Mouse (Mus musculus) stomach, embryonic 14.5 days (tissue): Measurements from ENCODE around the gene Ctnna3. TPM values are rescaled to one million over a fixed set of nuclear protein-coding genes. Genes with fewer than 3 reads are reported as not detected.
"Not testable (repeated sequence)": the region's sequence is repeated elsewhere in the genome, so short reads cannot be mapped to it uniquely, and the experiment has no call there.

Experiments used
- ATAC-seq: fragments of 200-750 bp; cut with Nextera tagmentation; 2 replicates; pipeline ENCODE4 v1.8.0; 2017; ENCODE audit warnings: low read depth, moderate TSS enrichment; ENCODE audit not compliant: insufficient number of reproducible peaks, insufficient read depth, low FRiP score
- H3K27ac ChIP-seq: fragments of 300-500 bp; sonication (generic); 2 replicates; pipeline ENCODE4 v1.5.1; 2014; ENCODE audit warnings: mild to moderate bottlenecking, low read length, moderate library complexity, mixed read lengths
- H3K27me3 ChIP-seq: fragments of 300-500 bp; sonication (generic); 2 replicates; pipeline ENCODE4 v1.6.1; 2014; ENCODE audit warnings: low read length, control low read depth, mixed read lengths; ENCODE audit not compliant: control insufficient read depth, insufficient read depth
- H3K36me3 ChIP-seq: fragments of 300-500 bp; sonication (generic); 2 replicates; pipeline ENCODE4 v1.6.1; 2014; ENCODE audit warnings: mild to moderate bottlenecking, control low read depth, low read length, moderate library complexity, mixed read lengths; ENCODE audit not compliant: control insufficient read depth, insufficient read depth
- H3K4me1 ChIP-seq: fragments of 300-500 bp; sonication (generic); 2 replicates; pipeline ENCODE4 v1.6.1; 2014; ENCODE audit warnings: low read length, control low read depth, mixed read lengths; ENCODE audit not compliant: control insufficient read depth, insufficient read depth
- H3K4me2 ChIP-seq: fragments of 300-500 bp; sonication (generic); replicated peaks from 2 replicates; pipeline ENCODE4 v1.6.1; 2014; ENCODE audit warnings: low read depth, low read length, control low read depth
- H3K4me3 ChIP-seq: fragments of 300-500 bp; sonication (generic); 2 replicates; pipeline ENCODE4 v1.5.1; 2014; ENCODE audit warnings: low read depth, low read length, control low read depth
- H3K9ac ChIP-seq: fragments of 300-500 bp; sonication (generic); replicated peaks from 2 replicates; pipeline ENCODE4 v1.6.1; 2014; ENCODE audit warnings: low read depth, mild to moderate bottlenecking, control low read depth, low read length, moderate library complexity, mixed read lengths
- H3K9me3 ChIP-seq: fragments of 300-500 bp; sonication (generic); 2 replicates; pipeline ENCODE4 v1.6.1; 2016; ENCODE audit warnings: low read depth, low read length, control low read depth; ENCODE audit not compliant: control insufficient read depth
- WGBS: fragments of 180-500 bp; shearing (Covaris S2); extraction: QIAGEN DNeasy Blood & Tissue Kit; methylation state at CpG from one replicate; pipeline ENCODE4 v1.1.7; 2014; 5-methylcytosine and 5-hydroxymethylcytosine counted together
- polyA plus RNA-seq: library from polyadenylated mRNA; unstranded; fragments of >200 nt; fragmentation: Nextera tagmentation; extraction: Ambion mirVana; gene quantifications from 2 replicates; pipeline ENCODE4 v1.2.1, GENCODE M21; 2014

Gene Ctnna3
- polyA plus RNA-seq, 1 experiment from 2014 or later: 0.78 TPM

DNA sequence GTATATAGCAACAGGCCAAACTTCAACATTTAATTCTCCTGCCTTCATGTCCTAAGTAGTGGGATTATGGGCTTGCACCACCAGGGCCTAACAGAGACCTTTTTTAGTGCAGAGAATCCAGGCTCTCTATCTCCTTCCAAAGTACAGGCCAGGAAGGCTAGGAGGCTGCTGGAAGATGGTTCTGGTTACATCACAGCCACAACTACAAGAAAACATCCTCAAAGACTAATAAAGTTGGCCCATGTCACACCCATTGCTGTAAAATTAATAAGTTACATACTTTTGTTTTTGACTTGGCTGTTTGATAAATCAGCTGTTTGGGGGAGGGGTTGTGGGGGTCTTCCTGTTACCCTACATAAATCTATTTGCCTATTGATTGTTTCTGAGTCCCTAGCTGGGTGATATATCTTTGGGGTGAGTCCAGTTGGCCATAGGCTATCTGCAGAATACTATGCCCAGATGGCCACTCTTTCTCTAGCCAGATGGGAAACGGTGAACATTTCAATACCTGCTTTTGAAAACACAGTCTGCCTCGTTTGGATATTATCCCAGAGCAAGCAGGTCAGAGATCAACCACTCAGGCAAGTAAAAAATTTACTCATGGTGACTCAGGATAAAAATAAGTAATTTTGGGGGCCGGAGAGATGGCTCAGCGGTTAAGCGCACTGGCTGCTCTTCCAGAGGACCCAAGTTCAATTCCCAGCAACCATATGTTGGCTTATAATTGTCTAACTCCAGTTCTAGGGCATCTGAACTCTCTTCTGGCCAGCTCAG lies 27.0 kb upstream of the Ctnna3 start:
- Histone ChIP-seq H3K9ac (no peak overlapping the region), H3K9me3 (no peaks in the 10 kb centered on the region), H3K36me3 (no peaks in the 10 kb centered on the region), H3K4me1 (no peaks in the 10 kb centered on the region), H3K4me2 (no peak overlapping the region), H3K27me3 (no peaks in the 10 kb centered on the region), H3K4me3 (no peak overlapping the region), H3K27ac (no peak overlapping the region)
- no peak for ATAC-seq
- 79% methylated on average over 5 of the region's 5 CpGs for WGBS

DNA sequence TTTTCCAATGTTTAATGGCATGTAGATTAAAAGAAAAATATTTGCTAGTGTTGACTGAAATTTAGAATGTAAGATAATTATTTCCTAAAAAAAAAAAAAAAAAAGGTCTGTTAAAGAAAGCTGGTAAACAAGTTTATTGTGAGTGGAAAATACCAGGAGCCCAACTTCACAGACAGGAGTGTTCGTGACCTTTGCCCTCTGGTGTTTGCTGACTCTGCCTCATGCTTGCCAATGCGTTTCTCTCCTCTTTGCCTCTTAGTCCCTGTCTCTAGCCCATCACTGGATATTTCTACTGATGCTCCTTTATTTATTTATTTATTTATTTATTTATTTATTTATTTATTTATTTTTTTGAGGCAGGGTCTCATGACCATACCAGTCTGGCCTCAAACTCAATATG lies 26.3 kb upstream of the Ctnna3 start:
- no peaks in the 10 kb centered on the region for H3K9me3 ChIP-seq
- WGBS: 77% methylated on average over 2 of the region's 2 CpGs
- H3K4me3 ChIP-seq: no peak overlapping the region
- H3K27ac ChIP-seq: no peak overlapping the region
- no peaks in the 10 kb centered on the region for H3K36me3 ChIP-seq
- ATAC-seq: no peak
- no peaks in the 10 kb centered on the region for H3K27me3 ChIP-seq
- H3K4me2 ChIP-seq: no peak overlapping the region
- H3K4me1 ChIP-seq: no peaks in the 10 kb centered on the region
- H3K9ac ChIP-seq: no peak overlapping the region

DNA sequence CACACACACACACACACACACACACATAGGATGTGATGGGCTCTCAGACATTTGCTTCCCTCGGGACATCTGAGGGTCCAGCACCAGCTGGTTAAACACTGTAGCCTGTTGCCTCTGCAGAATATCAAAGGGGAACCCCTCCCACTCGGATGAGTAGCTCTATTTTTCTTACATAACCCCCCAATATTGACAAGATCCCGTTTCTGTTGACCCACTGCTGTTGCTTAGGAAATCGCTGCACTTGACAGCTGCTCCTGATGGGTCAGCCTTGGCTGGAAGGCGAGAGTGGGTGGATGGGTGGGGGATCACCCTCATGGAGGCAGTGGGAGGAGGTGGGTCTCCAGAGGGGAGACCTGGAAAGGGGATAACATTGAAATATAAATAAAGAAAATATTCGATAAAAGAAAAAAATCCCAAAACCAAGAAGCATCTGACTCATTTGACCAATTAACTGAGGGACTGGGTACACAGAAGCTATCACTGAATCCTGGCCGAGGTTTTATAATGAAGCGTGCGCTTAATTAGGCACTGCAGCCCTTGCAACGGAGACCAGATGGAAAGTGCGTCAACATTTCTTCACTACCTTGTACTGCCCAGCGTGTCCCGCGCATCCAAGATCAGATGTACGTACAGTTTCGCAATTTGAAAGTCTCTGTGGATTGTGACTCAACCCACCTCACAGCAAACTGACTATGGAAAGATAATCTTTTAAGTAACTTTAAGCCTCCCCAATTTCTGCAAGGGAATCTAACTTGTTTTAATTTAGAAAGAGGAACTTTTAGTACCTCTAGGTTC lies 19.5 kb upstream of the Ctnna3 start:
- Histone ChIP-seq H3K9ac (no peak overlapping the region), H3K27ac (no peak overlapping the region), H3K9me3 (no peaks in the 10 kb centered on the region), H3K36me3 (no peaks in the 10 kb centered on the region), H3K4me3 (no peak overlapping the region), H3K4me2 (no peak overlapping the region), H3K27me3 (no peaks in the 10 kb centered on the region), H3K4me1 (no peaks in the 10 kb centered on the region)
- ATAC-seq: no peak
- WGBS: 66% methylated on average over 16 of the region's 16 CpGs

DNA sequence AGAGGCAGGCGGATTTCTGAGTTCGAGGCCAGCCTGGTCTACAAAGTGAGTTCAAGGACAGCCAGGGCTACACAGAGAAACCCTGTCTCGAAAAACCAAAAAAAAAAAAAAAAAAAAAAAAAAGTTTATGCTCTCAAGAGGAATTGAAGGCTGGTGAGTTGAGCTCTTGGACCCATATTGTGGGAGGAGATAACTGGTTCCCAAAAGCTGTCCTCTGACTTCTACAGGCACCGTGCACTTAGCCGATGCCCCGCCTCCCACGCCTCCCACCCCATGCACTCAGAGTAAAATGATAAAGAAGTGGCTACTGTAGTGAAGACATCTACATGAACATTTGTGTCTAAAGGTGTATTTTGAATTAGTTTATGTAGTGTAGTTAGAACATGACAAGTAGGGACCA lies 18.2 kb upstream of the Ctnna3 start:
- H3K27me3 ChIP-seq, ATAC-seq, H3K36me3 ChIP-seq, H3K4me1 ChIP-seq, H3K9ac ChIP-seq, H3K4me3 ChIP-seq, H3K27ac ChIP-seq, H3K4me2 ChIP-seq, H3K9me3 ChIP-seq: not testable (repeated sequence)
- 91% methylated on average over 6 of the region's 7 CpGs for WGBS

DNA sequence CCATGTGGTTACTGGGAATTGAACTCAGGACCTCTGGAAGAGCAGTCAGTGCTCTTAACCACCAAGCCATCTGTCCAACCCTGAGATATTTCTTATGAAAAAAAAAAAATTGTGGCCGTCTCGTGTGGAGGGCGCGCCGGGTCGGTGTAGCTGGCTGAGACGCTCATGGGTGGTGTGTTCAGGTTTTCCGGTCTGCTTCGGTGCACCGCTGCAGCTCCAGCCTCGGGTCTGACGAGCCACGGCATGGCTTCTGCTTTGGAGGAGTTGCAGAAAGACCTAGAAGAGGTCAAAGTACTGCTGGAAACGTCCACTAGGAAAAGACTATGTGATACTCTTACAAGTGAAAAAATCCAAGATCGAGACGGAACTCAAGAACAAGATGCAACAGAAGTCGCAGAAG lies 17.1 kb upstream of the Ctnna3 start:
- 87% methylated on average over 17 of the region's 17 CpGs for WGBS
- ATAC-seq: no peak
- H3K27ac ChIP-seq: no peak overlapping the region
- H3K9me3 ChIP-seq: no peaks in the 10 kb centered on the region
- H3K4me3 ChIP-seq: no peak overlapping the region
- H3K36me3 ChIP-seq: no peaks in the 10 kb centered on the region
- H3K4me2 ChIP-seq: no peak overlapping the region
- no peaks in the 10 kb centered on the region for H3K4me1 ChIP-seq
- H3K9ac ChIP-seq: no peak overlapping the region
- no peaks in the 10 kb centered on the region for H3K27me3 ChIP-seq

DNA sequence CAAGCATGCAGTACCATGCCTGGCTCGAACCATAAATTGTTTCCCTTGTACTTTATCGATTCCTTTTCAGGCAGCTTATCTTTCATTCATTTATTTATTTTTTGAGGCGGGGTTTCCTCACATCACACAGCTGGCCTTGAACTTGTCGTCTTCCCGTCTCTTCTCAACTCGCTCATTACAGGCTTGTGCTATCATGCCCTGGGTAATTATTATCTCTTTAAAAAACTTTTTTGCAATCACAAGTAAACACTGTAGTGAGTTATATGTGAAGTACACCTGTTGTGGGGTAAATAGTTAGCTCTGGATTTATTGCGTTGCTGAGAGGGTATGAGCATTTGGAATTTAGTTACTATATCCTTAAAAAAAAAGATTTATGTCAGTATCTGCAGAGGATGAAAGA lies 14.6 kb upstream of the Ctnna3 start:
- Histone ChIP-seq H3K9me3 (no peaks in the 10 kb centered on the region), H3K4me1 (no peaks in the 10 kb centered on the region), H3K27ac (no peak overlapping the region), H3K36me3 (no peaks in the 10 kb centered on the region), H3K4me3 (no peak overlapping the region), H3K4me2 (no peak overlapping the region), H3K27me3 (no peaks in the 10 kb centered on the region), H3K9ac (no peak overlapping the region)
- ATAC-seq: no peak
- WGBS: 60% methylated on average over 7 of the region's 7 CpGs

DNA sequence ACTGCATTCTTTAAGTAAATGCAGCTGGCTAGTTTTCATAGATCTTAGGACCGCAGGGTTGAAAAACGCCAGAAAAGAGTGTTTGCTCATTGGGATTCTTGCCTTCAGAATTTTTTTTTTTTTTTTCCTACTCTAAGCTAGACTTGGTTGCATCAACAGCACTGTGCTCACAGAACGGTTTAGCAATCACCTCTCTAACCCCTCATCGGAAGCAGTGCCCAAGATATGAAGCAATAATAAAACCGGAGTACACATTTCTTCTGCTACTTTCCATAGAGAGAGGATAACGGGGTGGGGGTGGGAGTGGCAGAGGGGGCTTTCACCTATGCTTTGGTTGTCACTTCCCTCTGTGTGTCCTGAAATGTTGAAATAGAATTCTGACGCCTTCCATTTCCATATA lies 14.0 kb upstream of the Ctnna3 start:
- no peaks in the 10 kb centered on the region for H3K36me3 ChIP-seq
- H3K4me1 ChIP-seq: no peaks in the 10 kb centered on the region
- H3K9ac ChIP-seq: no peak overlapping the region
- 53% methylated on average over 7 of the region's 7 CpGs for WGBS
- 0 out of 2 replicates have a peak overlapping the region, but pooled peaks have one; percentile 5 for H3K4me2 ChIP-seq
- no peak for ATAC-seq
- H3K4me3 ChIP-seq: no peak overlapping the region
- no peak overlapping the region for H3K27ac ChIP-seq
- H3K27me3 ChIP-seq: no peaks in the 10 kb centered on the region
- no peaks in the 10 kb centered on the region for H3K9me3 ChIP-seq

DNA sequence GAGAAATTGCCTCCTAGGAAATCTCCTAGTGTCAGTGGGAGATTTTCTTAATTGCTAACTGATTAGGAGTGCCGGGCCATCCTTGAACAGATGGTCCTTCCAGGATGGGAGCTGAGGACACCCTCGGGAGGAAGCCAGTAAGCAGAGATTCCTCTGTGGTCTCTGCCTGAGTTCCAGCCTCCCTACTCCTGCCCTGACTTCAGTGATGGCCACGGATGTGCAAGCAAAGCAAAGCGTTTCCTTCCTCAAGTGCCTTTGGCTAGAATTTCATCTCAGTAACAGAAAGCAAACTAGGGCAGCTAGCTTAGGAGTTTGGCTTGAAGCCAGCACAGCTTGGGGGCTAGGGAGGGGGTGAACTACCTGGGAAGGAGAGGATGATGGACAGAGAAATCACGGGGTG lies 12.8 kb upstream of the Ctnna3 start:
- no peak for ATAC-seq

More for the DNA sequence above, 12.8 kb upstream of the Ctnna3 start:
- no peak overlapping the region for H3K4me3 ChIP-seq
- no peaks in the 10 kb centered on the region for H3K36me3 ChIP-seq
- H3K4me2 ChIP-seq: no peak overlapping the region
- H3K9ac ChIP-seq: no peak overlapping the region
- WGBS: 46% methylated on average over 5 of the region's 5 CpGs
- no peaks in the 10 kb centered on the region for H3K4me1 ChIP-seq
- no peaks in the 10 kb centered on the region for H3K27me3 ChIP-seq
- no peaks in the 10 kb centered on the region for H3K9me3 ChIP-seq
- no peak overlapping the region for H3K27ac ChIP-seq
